Mouse (Mus musculus) CH12.LX (cell line): Measurements from ENCODE around the gene Hk3. TPM values are rescaled to one million over a fixed set of nuclear protein-coding genes. Genes with fewer than 3 reads are reported as not detected.

ENCODE experiments used
- DNase-seq: peaks from one replicate; pipeline ENCODE4 v3.0.0-alpha.2; 2013; ENCODE audit errors: extremely low read depth
- H3K27ac ChIP-seq: 2 replicates; pipeline ENCODE4 v1.5.1; 2012; ENCODE audit warnings: low read depth, mild to moderate bottlenecking, control low read depth, moderate library complexity; ENCODE audit not compliant: insufficient read depth
- H3K27me3 ChIP-seq: replicated peaks from 2 replicates; pipeline ENCODE3; 2012; ENCODE audit warnings: inconsistent platforms
- H3K36me3 ChIP-seq, 2 experiments: replicated peaks in 1 of 2; 2 replicates each; pipeline versions ENCODE3 to v1.6.1; 2012; ENCODE audit warnings: inconsistent platforms in 1 of 2, low read length in 1 of 2, mild to moderate bottlenecking in 1 of 2, mixed read lengths in 1 of 2, moderate library complexity in 1 of 2; ENCODE audit not compliant: control insufficient read depth in 1 of 2, insufficient read depth in 1 of 2
- H3K4me1 ChIP-seq, 2 experiments: 2 replicates each; pipeline ENCODE4 v1.6.1; 2012; ENCODE audit warnings: inconsistent platforms in 1 of 2, moderate library complexity in 1 of 2; ENCODE audit not compliant: insufficient read depth in 2 of 2, control insufficient read depth in 1 of 2
- H3K4me2 ChIP-seq: 2 replicates; pipeline ENCODE4 v1.6.1; 2012; ENCODE audit warnings: low read depth, mild to moderate bottlenecking, control low read depth; ENCODE audit not compliant: poor library complexity, insufficient read depth, severe bottlenecking
- H3K4me3 ChIP-seq, 3 experiments: fragments of 150-350 bp in 1 of 3; sonication (generic) in 1 of 3; replicated peaks in 1 of 3; 2 replicates each; pipeline versions ENCODE3 to v1.5.1; 2011 to 2012; ENCODE audit warnings: low read depth in 2 of 3, low read length in 2 of 3, mild to moderate bottlenecking in 2 of 3, moderate library complexity in 2 of 3, control low read depth in 1 of 3, improper control_type of control experiment in 1 of 3, inconsistent platforms in 1 of 3, mixed read lengths in 1 of 3; ENCODE audit not compliant: poor library complexity in 1 of 3
- H3K79me2 ChIP-seq: replicated peaks from 2 replicates; pipeline ENCODE4 v1.6.1; 2012; ENCODE audit warnings: mild to moderate bottlenecking, moderate library complexity; ENCODE audit not compliant: control insufficient read depth, poor library complexity, insufficient read depth, severe bottlenecking; ENCODE audit errors: extremely low read depth
- H3K9ac ChIP-seq: 2 replicates; pipeline ENCODE4 v1.6.1; 2012; ENCODE audit warnings: low read depth, mild to moderate bottlenecking, control low read depth, moderate library complexity; ENCODE audit not compliant: insufficient read depth
- H3K9me3 ChIP-seq: replicated peaks from 2 replicates; pipeline ENCODE3; 2012; ENCODE audit warnings: low read length, inconsistent platforms, mixed read lengths
- CHD2 ChIP-seq: IDR thresholded peaks from 2 replicates; pipeline ENCODE4 v1.6.1; 2011; ENCODE audit warnings: low read length, improper control_type of control experiment
- E2F4 ChIP-seq: IDR thresholded peaks from 2 replicates; pipeline ENCODE4 v1.6.1; 2011; ENCODE audit warnings: low read depth, low read length, improper control_type of control experiment; ENCODE audit not compliant: insufficient replicate concordance
- ELF1 ChIP-seq: IDR thresholded peaks from 2 replicates; pipeline ENCODE4 v1.6.1; 2014; ENCODE audit warnings: low read depth, mild to moderate bottlenecking, inconsistent platforms, low read length, improper control_type of control experiment
- EP300 ChIP-seq: IDR thresholded peaks from 2 replicates; pipeline ENCODE4 v1.6.1; 2011; ENCODE audit warnings: low read length, improper control_type of control experiment
- IRF4 ChIP-seq: IDR thresholded peaks from 2 replicates; pipeline ENCODE4 v1.6.1; 2014; ENCODE audit warnings: low read depth, mild to moderate bottlenecking, inconsistent platforms, low read length, improper control_type of control experiment
- JUN ChIP-seq: IDR thresholded peaks from 2 replicates; pipeline ENCODE4 v1.6.1; 2011; ENCODE audit warnings: low read depth, mild to moderate bottlenecking, low read length, improper control_type of control experiment, moderate library complexity; ENCODE audit not compliant: insufficient read depth
- JUND ChIP-seq: conservative IDR thresholded peaks from 2 replicates; pipeline ENCODE4 v1.6.1; 2011; ENCODE audit warnings: low read depth, low read length, improper control_type of control experiment
- MAZ ChIP-seq: IDR thresholded peaks from 2 replicates; pipeline ENCODE4 v1.6.1; 2012; ENCODE audit warnings: low read depth, mild to moderate bottlenecking, inconsistent platforms, low read length, improper control_type of control experiment, moderate library complexity
- MXI1 ChIP-seq: IDR thresholded peaks from 2 replicates; pipeline ENCODE4 v1.6.1; 2011; ENCODE audit warnings: mild to moderate bottlenecking, low read depth, low read length, improper control_type of control experiment
- POLR2A ChIP-seq: IDR thresholded peaks from 2 replicates; pipeline ENCODE4 v1.6.1; 2011; ENCODE audit warnings: low read depth, mild to moderate bottlenecking, improper control_type of control experiment, low read length
- POLR2AphosphoS2 ChIP-seq: IDR thresholded peaks from 2 replicates; pipeline ENCODE4 v1.6.1; 2011; ENCODE audit warnings: low read depth, low read length, improper control_type of control experiment
- SIN3A ChIP-seq: IDR thresholded peaks from 2 replicates; pipeline ENCODE4 v1.6.1; 2012; ENCODE audit warnings: low read length, improper control_type of control experiment, inconsistent platforms
- SMC3 ChIP-seq: IDR thresholded peaks from 2 replicates; pipeline ENCODE4 v1.6.1; 2011; ENCODE audit warnings: low read depth, low read length, improper control_type of control experiment
- ZC3H11A ChIP-seq: IDR thresholded peaks from 2 replicates; pipeline ENCODE4 v1.6.1; 2012; ENCODE audit warnings: low read depth, mild to moderate bottlenecking, inconsistent platforms, low read length, improper control_type of control experiment
- ZKSCAN1 ChIP-seq: IDR thresholded peaks from 2 replicates; pipeline ENCODE4 v1.6.1; 2012; ENCODE audit warnings: low read depth, inconsistent platforms, low read length, improper control_type of control experiment, borderline replicate concordance
- ZNF384 ChIP-seq: IDR thresholded peaks from 2 replicates; pipeline ENCODE4 v1.6.1; 2012; ENCODE audit warnings: low read depth, low read length, improper control_type of control experiment, inconsistent platforms
- dilution Hi-C: fragments of 300-500 bp; cut with MboI; formaldehyde crosslinking; loops from 2 replicates; pipeline ENCODE4 v1.14.3; 2020; ENCODE audit warnings: low sequenced_read_pairs; ENCODE audit not compliant: extremely low pct_unique_long_range_greater_than_20kb, extremely low pct_ligation_motif_present
- in situ Hi-C: fragments of 300-500 bp; cut with MboI; formaldehyde crosslinking; loops from 3 replicates; pipeline ENCODE4 v1.14.3; 2019; ENCODE audit warnings: low sequenced_read_pairs, low pct_ligation_motif_present, low pct_unique_long_range_greater_than_20kb, mixed read lengths
- polyA plus RNA-seq: library from polyadenylated mRNA; unstranded; fragments of >175 nt; gene quantifications from 2 replicates; pipeline ENCODE4 v1.2.1, GENCODE M21; 2012; ENCODE audit warnings: low read depth; ENCODE audit not compliant: insufficient read length
- total RNA-seq, 2 experiments: library from RNA; depleted of rRNA; stranded (reverse); fragments of 300-350 nt in 1 of 2; fragments of >200 nt in 1 of 2; gene quantifications; 2 replicates each; pipeline ENCODE4 v1.2.3; 2012 to 2014

Gene Hk3
- total and polyA plus RNA-seq, 3 experiments = 0.04 to 0.10 TPM; not detected in 1

DNA sequence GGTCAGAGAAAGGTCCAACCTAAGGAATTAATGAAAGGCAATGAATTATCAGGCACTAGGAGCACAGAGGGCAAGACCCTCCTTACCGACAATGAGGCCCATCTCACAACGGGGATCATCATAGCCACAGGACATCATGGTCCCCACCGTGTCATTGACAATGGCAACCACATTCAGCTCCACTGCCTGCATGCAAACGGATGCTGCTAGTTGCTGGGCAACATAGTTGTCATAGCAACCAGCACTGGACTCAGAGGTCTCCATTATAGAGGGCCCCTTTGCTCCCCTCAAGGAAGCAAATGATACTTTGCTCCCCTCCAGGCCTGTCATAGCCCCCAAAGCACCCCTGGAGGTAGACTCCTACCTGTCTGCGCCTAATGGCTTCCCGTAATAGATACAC, 12.6 kb downstream of the Hk3 start:
- DNase-seq = no peak
- dilution Hi-C loops = no loop called here
- no peaks in the 10 kb centered on the region for H3K36me3 ChIP-seq
- no peaks in the 10 kb centered on the region for H3K9me3 ChIP-seq
- no peak overlapping the region for H3K4me3 ChIP-seq
- no peak overlapping the region for H3K27ac ChIP-seq
- H3K9ac ChIP-seq = no peak overlapping the region
- no peaks in the 10 kb centered on the region for H3K79me2 ChIP-seq
- no peak for TF ChIP-seq EP300
- no peak for TF ChIP-seq MXI1
- TF ChIP-seq, all 38 proteins: peak for 0
- Histone ChIP-seq H3K4me1 (no peaks in the 10 kb centered on the region; a peak in 1 of 4 replicates), H3K27me3 (peaks cover 80% of the 10 kb centered on the region), H3K4me2 (no peak overlapping the region)
- in situ Hi-C loops = no loop called here

DNA sequence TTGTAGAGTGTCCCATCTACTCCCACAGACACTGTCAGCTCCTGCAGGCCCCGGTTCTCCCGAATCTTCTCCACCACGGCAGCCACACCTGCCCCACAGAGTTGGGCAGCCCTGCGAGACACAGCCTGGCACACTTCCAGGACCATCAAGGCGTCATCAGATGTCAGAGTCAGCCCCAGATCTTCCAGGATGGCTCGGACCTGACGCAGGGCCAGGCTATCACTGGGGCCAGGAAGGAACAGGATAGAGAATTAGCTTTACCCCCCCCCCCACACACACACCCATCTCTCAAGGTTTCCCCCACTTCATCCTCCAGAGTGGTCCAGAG, 14.8 kb downstream of the Hk3 start:
- H3K9ac ChIP-seq = no peak overlapping the region
- H3K27ac ChIP-seq = no peak overlapping the region
- no peak for DNase-seq
- no peaks in the 10 kb centered on the region; a peak in 1 of 4 replicates for H3K4me1 ChIP-seq
- no peaks in the 10 kb centered on the region for H3K36me3 ChIP-seq
- H3K4me2 ChIP-seq = no peak overlapping the region
- dilution Hi-C loops = no loop called here
- TF ChIP-seq SIN3A (no peak), ZKSCAN1 (no peak), CHD2 (no peak), POLR2AphosphoS2 (no peak), E2F4 (no peak), ZC3H11A (no peak), JUND (no peak), JUN (no peak)
- TF ChIP-seq, all 38 proteins: peak for 0
- no peak overlapping the region for H3K4me3 ChIP-seq
- in situ Hi-C loops = no loop called here
- H3K27me3 ChIP-seq = peaks cover 93% of the 10 kb centered on the region
- no peaks in the 10 kb centered on the region for H3K79me2 ChIP-seq
- H3K9me3 ChIP-seq = no peaks in the 10 kb centered on the region

DNA sequence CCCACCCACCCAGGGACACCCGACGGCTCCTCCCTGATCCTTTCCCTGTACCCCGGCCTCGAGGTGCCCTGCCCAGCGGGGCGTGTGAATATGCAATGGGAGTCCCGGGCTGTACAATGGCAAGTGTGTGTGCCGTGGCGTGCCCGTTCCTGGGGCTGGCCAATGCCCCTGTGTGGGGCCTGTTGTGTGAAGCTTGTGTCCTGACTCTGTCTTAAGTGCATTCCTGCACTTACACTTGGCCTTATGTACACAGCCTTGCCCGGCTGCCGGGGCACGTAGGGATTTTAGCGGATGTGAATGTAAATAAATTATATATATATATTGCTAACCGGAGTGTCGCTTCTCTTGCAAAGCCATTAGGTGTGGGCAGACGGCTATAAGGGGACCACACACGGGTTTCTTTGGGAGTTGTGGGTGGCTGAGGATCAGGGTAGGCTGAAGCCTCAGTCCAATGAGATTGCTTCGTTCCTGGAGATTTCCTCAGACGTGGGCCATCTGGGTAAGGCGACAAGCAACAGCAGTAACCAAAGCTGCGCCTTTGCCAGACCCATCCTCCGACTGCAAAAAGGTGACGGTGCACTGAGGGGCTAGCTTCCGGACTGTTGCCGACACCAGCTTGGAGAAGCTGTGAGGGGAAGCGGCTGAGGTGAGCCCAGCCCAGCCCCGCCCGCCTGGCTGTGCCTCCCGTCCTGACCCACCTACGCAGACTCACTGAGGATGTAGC, 15.3 kb downstream of the Hk3 start:
- Histone ChIP-seq H3K4me3 (no peak overlapping the region), H3K4me2 (no peak overlapping the region), H3K27ac (no peak overlapping the region), H3K9me3 (no peaks in the 10 kb centered on the region), H3K36me3 (no peaks in the 10 kb centered on the region), H3K27me3 (peaks cover 95% of the 10 kb centered on the region), H3K4me1 (no peaks in the 10 kb centered on the region; a peak in 1 of 4 replicates), H3K79me2 (no peaks in the 10 kb centered on the region), H3K9ac (no peak overlapping the region)
- no peak for TF ChIP-seq ELF1
- no peak for TF ChIP-seq POLR2A
- no peak for TF ChIP-seq POLR2AphosphoS2
- no peak for TF ChIP-seq SMC3
- TF ChIP-seq ZNF384 = no peak
- no peak for TF ChIP-seq MAZ
- no peak for TF ChIP-seq IRF4
- no peak for TF ChIP-seq ZKSCAN1
- DNase-seq = no peak
- in situ Hi-C loops (no loop called here), dilution Hi-C loops (no loop called here)
